Mouse (Mus musculus) kidney, adult 2 months (tissue): ENCODE measurements around the gene Hcn1. TPM values are rescaled to one million over a fixed set of nuclear protein-coding genes. Genes with fewer than 3 reads are reported as not detected.

ENCODE experiments used
- DNase-seq: peaks from one replicate; pipeline ENCODE4 v3.0.0; 2021
- H3K27ac ChIP-seq: fragments of 200-500 bp; 2 replicates; pipeline ENCODE4 v1.5.1; 2012; ENCODE audit warnings: low read depth, low read length, control low read depth, inconsistent platforms; ENCODE audit not compliant: insufficient read depth
- H3K27me3 ChIP-seq: fragments of 200-500 bp; replicated peaks from 2 replicates; pipeline ENCODE4 v1.6.1; 2012; ENCODE audit warnings: mild to moderate bottlenecking, moderate library complexity, low read length, inconsistent platforms; ENCODE audit not compliant: control insufficient read depth, insufficient read depth
- H3K36me3 ChIP-seq: fragments of 200-500 bp; 2 replicates; pipeline ENCODE4 v1.6.1; 2012; ENCODE audit warnings: mild to moderate bottlenecking, moderate library complexity, low read length, inconsistent platforms; ENCODE audit not compliant: control insufficient read depth, insufficient read depth
- H3K4me1 ChIP-seq: fragments of 200-500 bp; 2 replicates; pipeline ENCODE4 v1.6.1; 2011; ENCODE audit warnings: low read length; ENCODE audit not compliant: control insufficient read depth, insufficient read depth
- H3K4me3 ChIP-seq: fragments of 200-500 bp; 2 replicates; pipeline ENCODE4 v1.5.1; 2011; ENCODE audit warnings: mild to moderate bottlenecking, low read depth, low read length, control low read depth; ENCODE audit not compliant: insufficient read depth
- CTCF ChIP-seq: fragments of 200-500 bp; conservative IDR thresholded peaks from 2 replicates; pipeline ENCODE4 v1.5.1; 2011; ENCODE audit warnings: low read depth, mild to moderate bottlenecking, control low read depth, low read length, moderate library complexity, mixed read lengths; ENCODE audit not compliant: insufficient read depth, insufficient read length
- POLR2A ChIP-seq: fragments of 200-500 bp; IDR thresholded peaks from one replicate; pipeline ENCODE4 v1.6.1; 2011; ENCODE audit warnings: low read depth, low read length, control low read depth
- WGBS: fragments of 180-500 bp; shearing (Covaris S2); methylation state at CpG from one replicate; pipeline ENCODE4 v1.1.7; 2018; 5-methylcytosine and 5-hydroxymethylcytosine counted together
- polyA plus RNA-seq: library from polyadenylated mRNA; depleted of rRNA; stranded (reverse); fragments of >200 nt; gene quantifications from 2 replicates; pipeline ENCODE4 v1.2.3, GENCODE M21; 2012

Hcn1 gene
- polyA plus RNA-seq, 1 experiment, result under 0.01 TPM

GRCm38 (mm10) chr13:117958496-117959421 is 356.6 kb downstream of the Hcn1 start:
- WGBS, result 13% methylated on average over 18 of the region's 18 CpGs
- Histone ChIP-seq H3K36me3 (no peaks in the 10 kb centered on the region), H3K27ac (no peak overlapping the region), H3K4me3 (no peak overlapping the region), H3K4me1 (no peaks in the 10 kb centered on the region), H3K27me3 (no peaks in the 10 kb centered on the region; the same call in 1 of the 2 replicates)
- no peak for TF ChIP-seq POLR2A
- no peak for TF ChIP-seq CTCF
- no peak for DNase-seq

GRCm38 (mm10) chr13:117964620-117965019 is 362.5 kb downstream of the Hcn1 start:
- Histone ChIP-seq H3K27me3 (no peaks in the 10 kb centered on the region), H3K4me3 (no peak overlapping the region), H3K36me3 (no peaks in the 10 kb centered on the region), H3K4me1 (no peaks in the 10 kb centered on the region), H3K27ac (no peak overlapping the region)
- no peak for TF ChIP-seq CTCF
- TF ChIP-seq POLR2A, result no peak
- DNase-seq, result no peak

- WGBS, result 65% methylated on average over 7 of the region's 7 CpGs
- no peak for TF ChIP-seq POLR2A
- TF ChIP-seq CTCF, result no peak
These were observed 373.3 kb downstream of the Hcn1 start for GRCm38 (mm10) chr13:117975382-117975781.

GRCm38 (mm10) chr13:117975823-117976222 is 373.7 kb downstream of the Hcn1 start:
- no peak for DNase-seq
- Histone ChIP-seq H3K36me3 (no peaks in the 10 kb centered on the region), H3K4me3 (no peak overlapping the region), H3K27me3 (no peaks in the 10 kb centered on the region), H3K4me1 (no peaks in the 10 kb centered on the region), H3K27ac (no peak overlapping the region)
- TF ChIP-seq POLR2A (no peak), CTCF (no peak)
- 21% methylated on average over 10 of the region's 10 CpGs for WGBS

More at GRCm38 (mm10) chr13:117975382-117975781, 373.3 kb downstream of the Hcn1 start:
- H3K4me1 ChIP-seq, result no peaks in the 10 kb centered on the region
- H3K36me3 ChIP-seq, result no peaks in the 10 kb centered on the region
- no peak overlapping the region for H3K27ac ChIP-seq
- H3K4me3 ChIP-seq, result no peak overlapping the region
- no peak for DNase-seq
- H3K27me3 ChIP-seq, result no peaks in the 10 kb centered on the region

- Histone ChIP-seq H3K36me3 (no peaks in the 10 kb centered on the region), H3K27ac (no peak overlapping the region), H3K4me1 (no peaks in the 10 kb centered on the region), H3K4me3 (no peak overlapping the region), H3K27me3 (no peaks in the 10 kb centered on the region)
- TF ChIP-seq CTCF (no peak), POLR2A (no peak)
- 69% methylated on average over 2 of the region's 2 CpGs for WGBS
- no peak for DNase-seq
These were observed 382.2 kb downstream of the Hcn1 start for GRCm38 (mm10) chr13:117984339-117984738.

GRCm38 (mm10) chr13:117999767-118000488 is 397.8 kb downstream of the Hcn1 start:
- DNase-seq, result no peak
- no peaks in the 10 kb centered on the region for H3K36me3 ChIP-seq
- no peak for TF ChIP-seq POLR2A
- TF ChIP-seq CTCF, result no peak
- no peaks in the 10 kb centered on the region for H3K27me3 ChIP-seq
- H3K4me1 ChIP-seq, result no peaks in the 10 kb centered on the region
- H3K27ac ChIP-seq, result no peak overlapping the region
- WGBS, result 42% methylated on average over 2 of the region's 2 CpGs
- no peak overlapping the region for H3K4me3 ChIP-seq

GRCm38 (mm10) chr13:118000538-118000937 is 398.4 kb downstream of the Hcn1 start:
- H3K27me3 ChIP-seq, result no peaks in the 10 kb centered on the region
- TF ChIP-seq CTCF, result no peak
- TF ChIP-seq POLR2A, result no peak
- DNase-seq, result no peak
- H3K4me1 ChIP-seq, result no peaks in the 10 kb centered on the region
- no peak overlapping the region for H3K27ac ChIP-seq
- no peaks in the 10 kb centered on the region for H3K36me3 ChIP-seq
- H3K4me3 ChIP-seq, result no peak overlapping the region
- 73% methylated on average over 2 of the region's 2 CpGs for WGBS
